Mouse (Mus musculus) layer of hippocampus, postnatal 36 days (tissue): ENCODE data around the gene Kcnq5. TPM values are rescaled to one million over a fixed set of nuclear protein-coding genes. Genes with fewer than 3 reads are reported as not detected.
"Not testable (repeated sequence)": the region's sequence is repeated elsewhere in the genome, so short reads cannot be mapped to it uniquely, and the experiment has no call there.

Experiments
- DNase-seq, 2 experiments: peaks; one replicate each; pipeline ENCODE4 v3.0.0; 2022
- total RNA-seq, 2 experiments: library from RNA; stranded (reverse); gene quantifications; 2 replicates each; pipeline ENCODE4 v1.2.3; 2021

Kcnq5 gene
- total RNA-seq, 2 experiments from 2014 or later = 53.8 to 56.7 TPM

- DNase-seq = no peak
Observed at GRCm38 (mm10) chr1:21837387-21837786, 124.4 kb downstream of the Kcnq5 start.

- no peak for DNase-seq
Observed at GRCm38 (mm10) chr1:21836337-21836736, 125.4 kb downstream of the Kcnq5 start.

- peak; percentile 4 to 6 for DNase-seq
Observed at GRCm38 (mm10) chr1:21829909-21830455, 131.8 kb downstream of the Kcnq5 start.

- DNase-seq = no peak
Observed at GRCm38 (mm10) chr1:21820066-21820630, 141.6 kb downstream of the Kcnq5 start.

GRCm38 (mm10) chr1:21805064-21805463, 156.7 kb downstream of the Kcnq5 start:
- DNase-seq = no peak

GRCm38 (mm10) chr1:21804477-21804866, 157.3 kb downstream of the Kcnq5 start:
- DNase-seq = no peak

- DNase-seq = no peak
Observed at GRCm38 (mm10) chr1:21803751-21804476, 157.8 kb downstream of the Kcnq5 start.

- no peak for DNase-seq
Observed at GRCm38 (mm10) chr1:21780746-21781145, 181.0 kb downstream of the Kcnq5 start.

GRCm38 (mm10) chr1:21777560-21777959, 184.2 kb downstream of the Kcnq5 start:
- DNase-seq = no peak

- no peak for DNase-seq
Observed at GRCm38 (mm10) chr1:21773931-21774330, 187.8 kb downstream of the Kcnq5 start.

- DNase-seq = no peak
Observed at GRCm38 (mm10) chr1:21770494-21770893, 191.2 kb downstream of the Kcnq5 start.

GRCm38 (mm10) chr1:21749297-21749696, 212.4 kb downstream of the Kcnq5 start:
- no peak for DNase-seq

GRCm38 (mm10) chr1:21729131-21729530, 232.6 kb downstream of the Kcnq5 start:
- DNase-seq = no peak

GRCm38 (mm10) chr1:21723231-21723630, 238.5 kb downstream of the Kcnq5 start:
- not testable (repeated sequence) for DNase-seq

- DNase-seq = no peak
Observed at GRCm38 (mm10) chr1:21721246-21721645, 240.5 kb downstream of the Kcnq5 start.

- DNase-seq = no peak
Observed at GRCm38 (mm10) chr1:21714816-21715215, 246.9 kb downstream of the Kcnq5 start.

- DNase-seq = no peak
Observed at GRCm38 (mm10) chr1:21712711-21713110, 249.0 kb downstream of the Kcnq5 start.

- DNase-seq = no peak
Observed at GRCm38 (mm10) chr1:21690458-21690857, 271.3 kb downstream of the Kcnq5 start.

GRCm38 (mm10) chr1:21688918-21689317, 272.8 kb downstream of the Kcnq5 start:
- DNase-seq = no peak

GRCm38 (mm10) chr1:21684444-21684843, 277.3 kb downstream of the Kcnq5 start:
- no peak for DNase-seq

- no peak for DNase-seq
Observed at GRCm38 (mm10) chr1:21676805-21677204, 284.9 kb downstream of the Kcnq5 start.

GRCm38 (mm10) chr1:21660840-21661239, 300.9 kb downstream of the Kcnq5 start:
- DNase-seq = no peak

GRCm38 (mm10) chr1:21650820-21651219, 310.9 kb downstream of the Kcnq5 start:
- no peak for DNase-seq

GRCm38 (mm10) chr1:21635406-21635805, 326.3 kb downstream of the Kcnq5 start:
- no peak for DNase-seq
